Mouse (Mus musculus) lung, adult 2 months (tissue): ENCODE data around the gene Moxd1.

Source experiments
- CTCF ChIP-seq: fragments of 200-500 bp; IDR thresholded peaks from 2 replicates; pipeline ENCODE4 v1.5.1; 2011; ENCODE audit warnings: mild to moderate bottlenecking, low read length, control low read depth; ENCODE audit not compliant: insufficient read depth
- POLR2A ChIP-seq: fragments of 200-500 bp; IDR thresholded peaks from 2 replicates; pipeline ENCODE4 v1.6.1; 2011; ENCODE audit warnings: low read depth, mild to moderate bottlenecking, control low read depth, low read length, borderline replicate concordance; ENCODE audit errors: extremely low read depth

GRCm38 (mm10) chr10:24320326-24320725 is 97.0 kb downstream of the Moxd1 start:
- TF ChIP-seq CTCF (no peak), POLR2A (no peak)
